Mouse (Mus musculus): Measurements from ENCODE around the gene Brpf3. TPM values are rescaled to one million over a fixed set of nuclear protein-coding genes. Genes with fewer than 3 reads are reported as not detected.

The Brpf3 gene
- polyA plus RNA-seq, 1 experiment from 2014 or later = 14.4 TPM

DNA sequence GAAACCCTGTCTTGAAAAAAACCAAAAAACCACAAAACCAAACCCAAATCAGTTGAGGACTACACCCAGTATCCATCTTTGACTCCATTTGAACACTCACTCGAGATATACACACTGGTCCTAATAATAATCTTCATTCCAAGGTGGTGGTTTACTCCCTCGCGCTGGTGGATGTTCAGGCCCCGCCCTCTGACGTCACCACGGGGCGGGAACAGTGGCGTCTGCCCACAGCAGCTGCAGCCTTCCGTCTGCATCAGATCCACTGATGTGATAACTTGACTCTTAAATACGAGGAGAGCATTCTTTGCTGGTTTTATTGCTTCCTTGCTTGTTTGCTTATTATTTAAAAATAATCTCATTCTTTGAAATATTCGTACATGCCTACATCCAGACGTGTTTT is 81.4 kb downstream of the Brpf3 start:
- Histone ChIP-seq H3K27ac (no peak overlapping the region), H3K9me3 (replicated peaks) (no peaks in the 10 kb centered on the region), H3K9ac (no peak overlapping the region), H3K4me1 (peaks cover 12% of the 10 kb centered on the region), H3K4me3 (replicated peaks) (no peak overlapping the region), H3K36me3 (no peaks in the 10 kb centered on the region), H3K27me3 (peaks cover 14% of the 10 kb centered on the region), H3K4me2 (peak overlapping the region; percentile 42)
- ATAC-seq (replicated peaks; ENCODE audit: low FRiP score) = no peak
- 3% methylated on average over 12 of the region's 12 CpGs for WGBS

GRCm38 (mm10) chr17:28882810-28883209 is 81.9 kb downstream of the Brpf3 start:
- Histone ChIP-seq H3K36me3 (no peaks in the 10 kb centered on the region), H3K4me3 (replicated peaks) (no peak overlapping the region), H3K9me3 (replicated peaks) (no peaks in the 10 kb centered on the region), H3K27ac (no peak overlapping the region), H3K27me3 (peaks cover 14% of the 10 kb centered on the region), H3K9ac (no peak overlapping the region), H3K4me2 (peak overlapping the region; percentile 42; the same call in 1 of the 2 replicates), H3K4me1 (peaks cover 12% of the 10 kb centered on the region)
- WGBS = 56% methylated on average over 8 of the region's 8 CpGs
- no peak for ATAC-seq (replicated peaks; ENCODE audit: low FRiP score)

- Histone ChIP-seq H3K4me2 (no peak overlapping the region), H3K27ac (no peak overlapping the region), H3K27me3 (peaks cover 14% of the 10 kb centered on the region), H3K9me3 (replicated peaks) (peaks cover 10% of the 10 kb centered on the region), H3K9ac (no peak overlapping the region), H3K4me3 (replicated peaks) (no peak overlapping the region), H3K4me1 (peaks cover 12% of the 10 kb centered on the region), H3K36me3 (no peaks in the 10 kb centered on the region)
- 69% methylated on average over 10 of the region's 10 CpGs for WGBS
- no peak for ATAC-seq (replicated peaks; ENCODE audit: low FRiP score)
Observed at GRCm38 (mm10) chr17:28883941-28884516, 83.1 kb downstream of the Brpf3 start.

- H3K4me3 ChIP-seq (replicated peaks) = no peak overlapping the region
- WGBS = 88% methylated on average over 8 of the region's 8 CpGs
- no peak for ATAC-seq (replicated peaks; ENCODE audit: low FRiP score)
Observed at GRCm38 (mm10) chr17:28885231-28885630, 84.3 kb downstream of the Brpf3 start.

DNA sequence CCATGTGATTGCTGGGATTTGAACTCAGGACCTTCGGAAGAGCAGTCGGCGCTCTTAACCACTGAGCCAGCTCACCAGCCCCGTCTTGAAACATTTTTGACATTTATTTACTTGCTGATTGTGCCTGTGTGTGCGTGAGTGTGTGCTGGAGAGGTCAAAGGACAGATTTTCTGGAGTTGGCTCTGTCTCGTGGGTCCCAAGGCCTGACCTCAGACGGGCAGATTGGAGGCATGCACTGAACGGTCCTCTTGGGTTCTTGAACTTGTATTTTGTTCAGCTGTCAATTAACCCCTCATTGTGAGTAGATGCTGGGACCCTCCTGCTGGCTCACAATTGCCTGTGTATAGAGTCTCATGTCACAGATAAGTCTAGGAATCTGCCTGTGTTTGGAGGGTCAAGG is 85.4 kb downstream of the Brpf3 start:
- Histone ChIP-seq H3K9ac (no peak overlapping the region), H3K4me3 (replicated peaks) (no peak overlapping the region), H3K27me3 (peaks cover 4% of the 10 kb centered on the region; the same call in 1 of the 2 replicates), H3K4me2 (no peak overlapping the region), H3K36me3 (no peaks in the 10 kb centered on the region), H3K4me1 (peaks cover 5% of the 10 kb centered on the region), H3K27ac (no peak overlapping the region), H3K9me3 (replicated peaks) (peaks cover 13% of the 10 kb centered on the region)
- no peak for ATAC-seq (replicated peaks; ENCODE audit: low FRiP score)
- WGBS = 81% methylated on average over 8 of the region's 8 CpGs

More at GRCm38 (mm10) chr17:28885231-28885630, 84.3 kb downstream of the Brpf3 start:
- no peak overlapping the region for H3K9ac ChIP-seq
- peaks cover 13% of the 10 kb centered on the region for H3K9me3 ChIP-seq (replicated peaks)
- no peaks in the 10 kb centered on the region for H3K36me3 ChIP-seq
- H3K27ac ChIP-seq = no peak overlapping the region
- H3K4me2 ChIP-seq = no peak overlapping the region
- H3K27me3 ChIP-seq = peaks cover 13% of the 10 kb centered on the region
- H3K4me1 ChIP-seq = peaks cover 6% of the 10 kb centered on the region

Other genes with a start within 250 kb of the Brpf3 start
- 0.78 and 2.6 TPM in 2 replicates for gene Clps, start 240.3 kb upstream of the Brpf3 start, polyA plus RNA-seq (2015; fragmentation: Nextera tagmentation; extraction: Ambion mirVana)
- gene Lhfpl5, start 225.4 kb upstream of the Brpf3 start, polyA plus RNA-seq (2015; fragmentation: Nextera tagmentation; extraction: Ambion mirVana) = 0.54 and 0.91 TPM in 2 replicates
- 96.3 and 100 TPM in 2 replicates for gene Srpk1, start 178.4 kb upstream of the Brpf3 start, polyA plus RNA-seq (2015; fragmentation: Nextera tagmentation; extraction: Ambion mirVana)
- 0.75 and 0.85 TPM in 2 replicates for gene Slc26a8, start 110.9 kb upstream of the Brpf3 start, polyA plus RNA-seq (2015; fragmentation: Nextera tagmentation; extraction: Ambion mirVana)
- gene Mapk14, start 109.8 kb upstream of the Brpf3 start, polyA plus RNA-seq (2015; fragmentation: Nextera tagmentation; extraction: Ambion mirVana) = 43.6 and 47.3 TPM in 2 replicates
- 3.1 and 4.0 TPM in 2 replicates for gene AC170998.1, start 75.0 kb upstream of the Brpf3 start, polyA plus RNA-seq (2015; fragmentation: Nextera tagmentation; extraction: Ambion mirVana)
- gene Mapk13, start 31.8 kb upstream of the Brpf3 start, polyA plus RNA-seq (2015; fragmentation: Nextera tagmentation; extraction: Ambion mirVana) = 44.7 and 46.4 TPM in 2 replicates
- gene Pnpla1, start 57.3 kb downstream of the Brpf3 start, polyA plus RNA-seq (2015; fragmentation: Nextera tagmentation; extraction: Ambion mirVana) = 0.08 and 0.10 TPM in 2 replicates
- gene 4930539E08Rik, start 114.2 kb downstream of the Brpf3 start, polyA plus RNA-seq (2015; fragmentation: Nextera tagmentation; extraction: Ambion mirVana) = 0.12 and 0.23 TPM in 2 replicates
- 0.21 TPM in 1 of 2 replicates, not detected in the other for gene Pxt1, start 142.8 kb downstream of the Brpf3 start, polyA plus RNA-seq (2015; fragmentation: Nextera tagmentation; extraction: Ambion mirVana)
- gene Kctd20, start 150.9 kb downstream of the Brpf3 start, polyA plus RNA-seq (2015; fragmentation: Nextera tagmentation; extraction: Ambion mirVana) = 88.8 and 91.5 TPM in 2 replicates
- 98.5 and 105 TPM in 2 replicates for gene Stk38, start 206.9 kb downstream of the Brpf3 start, polyA plus RNA-seq (2015; fragmentation: Nextera tagmentation; extraction: Ambion mirVana)
- gene Srsf3, start 231.5 kb downstream of the Brpf3 start, polyA plus RNA-seq (2015; fragmentation: Nextera tagmentation; extraction: Ambion mirVana) = 605 and 671 TPM in 2 replicates